Mouse (Mus musculus): ENCODE measurements around the gene Ghdc. TPM values are rescaled to one million over a fixed set of nuclear protein-coding genes. Genes with fewer than 3 reads are reported as not detected.

The Ghdc gene
- polyA plus RNA-seq, 1 experiment, result not detected

DNA sequence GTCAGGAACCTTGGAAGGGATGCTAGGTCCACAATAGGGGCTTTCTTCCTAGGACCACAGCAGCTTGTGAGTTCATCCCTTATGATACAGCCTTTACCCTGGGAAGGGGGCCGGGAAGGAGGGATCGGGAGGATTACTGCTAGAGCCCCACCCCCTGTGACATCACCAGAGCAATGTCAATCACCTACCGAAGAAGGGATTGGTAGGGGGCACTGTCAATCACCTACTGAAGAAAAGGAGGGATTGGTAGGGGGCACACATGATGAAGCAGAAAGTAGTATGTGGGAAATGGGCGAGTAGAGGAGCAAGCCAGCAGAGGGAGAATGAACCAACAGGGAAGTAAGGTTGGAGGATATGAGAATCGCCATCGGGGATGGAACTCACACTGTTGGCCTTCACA, 14.3 kb downstream of the Ghdc start:
- Histone ChIP-seq H3K4me3 (ENCODE audit: insufficient read depth, low read depth, low read length) (no peak overlapping the region), H3K4me1 (ENCODE audit: control insufficient read depth, insufficient read depth, low read length) (peaks cover 35% of the 10 kb centered on the region), H3K27ac (ENCODE audit: insufficient read depth, low read depth, low read length) (no peak overlapping the region)
- WGBS, result 76% methylated on average over 6 of the region's 6 CpGs
- TF ChIP-seq CTCF (IDR thresholded peaks at IDR 0.05; ENCODE audit: insufficient read depth, low read depth, low read length), result no peak
- no peak for TF ChIP-seq POLR2A (IDR thresholded peaks at IDR 0.05; ENCODE audit: insufficient read depth, low read depth, low read length)

DNA sequence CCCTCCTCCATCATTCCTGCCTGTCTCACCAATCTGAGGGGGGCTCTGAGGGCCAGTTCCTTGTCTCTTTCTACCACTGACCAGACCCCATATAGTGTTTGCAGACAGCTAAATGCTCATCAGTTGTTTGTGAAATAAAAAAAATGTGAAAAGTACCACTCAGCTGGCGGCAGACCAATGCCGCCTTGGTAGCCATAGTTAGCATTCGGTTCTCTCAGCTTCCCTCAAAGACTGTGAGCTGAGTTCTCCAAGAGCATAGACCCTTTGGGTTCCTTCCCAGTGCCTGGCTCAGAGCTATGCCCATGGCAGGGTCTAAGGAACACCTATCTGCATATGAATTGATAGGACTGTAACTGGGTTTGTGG, 16.1 kb downstream of the Ghdc start:
- WGBS, result 73% methylated on average over 3 of the region's 3 CpGs
- H3K4me3 ChIP-seq (ENCODE audit: insufficient read depth, low read depth, low read length), result no peak overlapping the region
- peaks cover 37% of the 10 kb centered on the region for H3K4me1 ChIP-seq (ENCODE audit: control insufficient read depth, insufficient read depth, low read length)
- no peak for TF ChIP-seq POLR2A (IDR thresholded peaks at IDR 0.05; ENCODE audit: insufficient read depth, low read depth, low read length)
- no peak for TF ChIP-seq CTCF (IDR thresholded peaks at IDR 0.05; ENCODE audit: insufficient read depth, low read depth, low read length)
- peak overlapping the region; percentile 59; the same call in 1 of the 2 replicates for H3K27ac ChIP-seq (ENCODE audit: insufficient read depth, low read depth, low read length)

DNA sequence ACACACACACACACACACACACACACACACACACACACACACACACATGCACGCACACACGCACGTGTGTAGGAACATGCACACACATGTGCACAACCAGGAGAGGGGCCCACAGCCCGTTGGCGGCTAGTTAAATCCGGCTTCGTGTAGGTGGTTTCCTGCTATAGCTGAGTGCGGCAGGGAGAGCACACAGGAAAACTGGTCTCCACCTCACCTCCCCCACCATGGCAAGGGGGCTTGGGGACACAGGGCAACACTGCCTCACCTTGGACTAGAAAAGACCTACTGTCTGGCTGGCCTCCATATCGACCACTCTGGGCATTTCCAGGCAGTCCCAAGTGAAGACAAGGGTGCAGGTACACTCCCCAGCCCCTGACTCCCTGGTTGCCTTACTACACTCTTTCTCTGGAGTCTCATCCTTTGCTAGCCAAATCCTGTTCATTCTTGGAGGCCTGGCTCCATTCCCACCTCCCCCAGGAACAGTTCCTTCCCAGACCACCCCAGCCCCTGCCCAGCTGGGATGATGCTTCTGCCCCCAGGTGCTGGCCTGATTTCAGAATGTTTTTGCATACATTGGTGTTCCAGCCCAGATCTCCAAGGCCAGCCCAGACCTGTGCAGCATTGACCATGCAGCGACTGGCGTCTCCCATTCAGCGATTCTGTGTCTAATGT, 16.6 kb downstream of the Ghdc start:
- H3K27ac ChIP-seq (ENCODE audit: insufficient read depth, low read depth, low read length), result peak overlapping the region; percentile 59
- WGBS, result 56% methylated on average over 12 of the region's 12 CpGs

DNA sequence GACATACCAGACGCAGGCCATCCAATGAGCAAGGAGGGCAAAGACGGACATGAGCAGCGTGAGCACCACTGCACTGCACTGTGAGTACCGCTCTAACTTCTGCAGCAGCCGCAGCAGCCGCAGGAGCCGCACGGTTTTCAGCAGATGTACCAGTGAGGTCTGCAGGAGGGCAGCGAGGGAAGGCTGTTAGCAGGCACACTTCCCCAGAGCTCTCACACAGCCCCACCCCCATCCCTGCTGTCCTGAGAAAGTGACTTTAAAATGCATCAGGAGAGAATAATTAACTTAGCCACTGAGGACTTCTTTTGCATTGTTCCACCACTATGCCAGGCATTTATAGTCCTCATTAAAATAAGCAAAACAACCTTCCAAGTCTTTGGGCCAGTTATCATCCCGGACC, 18.5 kb downstream of the Ghdc start:
- Histone ChIP-seq H3K27ac (ENCODE audit: insufficient read depth, low read depth, low read length) (no peak overlapping the region), H3K4me3 (ENCODE audit: insufficient read depth, low read depth, low read length) (no peak overlapping the region), H3K4me1 (ENCODE audit: control insufficient read depth, insufficient read depth, low read length) (peaks cover 38% of the 10 kb centered on the region)
- 57% methylated on average over 10 of the region's 10 CpGs for WGBS
- no peak for TF ChIP-seq CTCF (IDR thresholded peaks at IDR 0.05; ENCODE audit: insufficient read depth, low read depth, low read length)
- no peak for TF ChIP-seq POLR2A (IDR thresholded peaks at IDR 0.05; ENCODE audit: insufficient read depth, low read depth, low read length)

More for the DNA sequence above, 16.6 kb downstream of the Ghdc start:
- TF ChIP-seq CTCF (IDR thresholded peaks at IDR 0.05; ENCODE audit: insufficient read depth, low read depth, low read length) (no peak), POLR2A (IDR thresholded peaks at IDR 0.05; ENCODE audit: insufficient read depth, low read depth, low read length) (no peak)
- Histone ChIP-seq H3K4me1 (ENCODE audit: control insufficient read depth, insufficient read depth, low read length) (peaks cover 39% of the 10 kb centered on the region), H3K4me3 (ENCODE audit: insufficient read depth, low read depth, low read length) (no peak overlapping the region)

DNA sequence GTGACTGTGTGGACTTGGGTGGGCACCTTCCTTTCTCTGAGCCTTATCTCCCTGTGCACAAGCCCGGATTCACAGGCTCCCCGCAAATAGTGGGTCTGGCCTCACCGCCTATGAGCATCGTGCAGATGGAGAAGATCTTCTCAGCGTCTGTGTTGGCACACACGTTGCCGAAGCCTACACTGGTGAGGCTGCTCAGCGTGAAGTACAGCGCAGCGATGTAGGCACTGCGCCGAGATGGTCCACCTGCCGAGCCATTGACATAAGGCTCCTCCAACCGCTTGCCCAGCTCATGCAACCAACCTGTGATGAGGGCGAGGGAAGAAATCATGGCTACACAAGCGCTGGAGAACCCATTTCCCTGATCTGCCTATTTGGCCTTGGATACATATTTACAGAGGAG, 20.6 kb downstream of the Ghdc start:
- WGBS, result 90% methylated on average over 16 of the region's 16 CpGs
- peaks cover 43% of the 10 kb centered on the region for H3K4me1 ChIP-seq (ENCODE audit: control insufficient read depth, insufficient read depth, low read length)
- TF ChIP-seq POLR2A (IDR thresholded peaks at IDR 0.05; ENCODE audit: insufficient read depth, low read depth, low read length), result no peak
- TF ChIP-seq CTCF (IDR thresholded peaks at IDR 0.05; ENCODE audit: insufficient read depth, low read depth, low read length), result no peak

DNA sequence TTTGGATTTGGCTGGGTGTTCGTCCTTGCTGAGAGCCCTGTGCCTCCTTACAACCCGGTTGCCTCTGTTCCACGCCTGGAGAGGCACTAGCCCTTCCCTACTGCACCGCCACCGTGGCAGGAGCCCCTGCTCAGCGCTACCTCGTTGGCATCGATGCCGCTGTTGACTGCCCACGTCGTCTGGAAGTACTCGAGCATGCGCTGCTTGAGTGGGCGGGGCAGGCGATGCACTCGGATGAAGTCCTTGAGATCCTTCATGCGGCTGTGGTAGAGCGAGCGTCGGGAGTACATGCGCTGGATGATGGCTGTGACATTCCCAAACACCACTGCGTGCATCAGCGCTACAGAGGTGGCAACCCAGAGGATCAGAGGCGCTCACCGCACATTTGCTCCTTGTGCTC, 21.3 kb downstream of the Ghdc start:
- Histone ChIP-seq H3K27ac (ENCODE audit: insufficient read depth, low read depth, low read length) (peak overlapping the region; percentile 37), H3K4me1 (ENCODE audit: control insufficient read depth, insufficient read depth, low read length) (peaks cover 40% of the 10 kb centered on the region), H3K4me3 (ENCODE audit: insufficient read depth, low read depth, low read length) (no peak overlapping the region)
- no peak for TF ChIP-seq CTCF (IDR thresholded peaks at IDR 0.05; ENCODE audit: insufficient read depth, low read depth, low read length)
- TF ChIP-seq POLR2A (IDR thresholded peaks at IDR 0.05; ENCODE audit: insufficient read depth, low read depth, low read length), result no peak
- 38% methylated on average over 25 of the region's 25 CpGs for WGBS

More for the DNA sequence above, 20.6 kb downstream of the Ghdc start:
- no peak overlapping the region for H3K4me3 ChIP-seq (ENCODE audit: insufficient read depth, low read depth, low read length)
- H3K27ac ChIP-seq (ENCODE audit: insufficient read depth, low read depth, low read length), result no peak overlapping the region

DNA sequence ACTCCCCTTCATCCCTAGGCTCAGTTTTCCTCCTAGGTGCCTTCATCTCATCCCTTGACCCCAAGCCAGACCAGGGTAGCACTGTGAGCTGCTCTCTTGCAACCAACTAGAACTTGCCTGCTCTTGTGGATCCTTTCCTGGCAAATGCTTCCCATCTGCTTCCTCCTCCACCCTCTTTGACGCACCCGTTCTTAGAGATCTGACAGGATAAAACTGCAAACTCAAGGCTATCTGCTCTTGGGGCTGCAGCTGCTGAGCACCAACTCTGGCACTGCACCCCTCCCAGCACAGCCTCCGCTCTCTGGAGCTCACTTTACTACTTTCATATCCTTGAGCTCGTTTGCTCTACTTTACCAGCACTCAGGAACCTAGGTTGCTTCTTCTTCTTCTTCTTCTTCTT, 22.1 kb downstream of the Ghdc start:
- H3K27ac ChIP-seq (ENCODE audit: insufficient read depth, low read depth, low read length), result no peak overlapping the region
- whole genome bisulfite sequencing, result 45% methylated on average over 4 of the region's 4 CpGs
- TF ChIP-seq POLR2A (IDR thresholded peaks at IDR 0.05; ENCODE audit: insufficient read depth, low read depth, low read length), result no peak
- no peak for TF ChIP-seq CTCF (IDR thresholded peaks at IDR 0.05; ENCODE audit: insufficient read depth, low read depth, low read length)
- no peak overlapping the region for H3K4me3 ChIP-seq (ENCODE audit: insufficient read depth, low read depth, low read length)
- H3K4me1 ChIP-seq (ENCODE audit: control insufficient read depth, insufficient read depth, low read length), result peaks cover 32% of the 10 kb centered on the region

DNA sequence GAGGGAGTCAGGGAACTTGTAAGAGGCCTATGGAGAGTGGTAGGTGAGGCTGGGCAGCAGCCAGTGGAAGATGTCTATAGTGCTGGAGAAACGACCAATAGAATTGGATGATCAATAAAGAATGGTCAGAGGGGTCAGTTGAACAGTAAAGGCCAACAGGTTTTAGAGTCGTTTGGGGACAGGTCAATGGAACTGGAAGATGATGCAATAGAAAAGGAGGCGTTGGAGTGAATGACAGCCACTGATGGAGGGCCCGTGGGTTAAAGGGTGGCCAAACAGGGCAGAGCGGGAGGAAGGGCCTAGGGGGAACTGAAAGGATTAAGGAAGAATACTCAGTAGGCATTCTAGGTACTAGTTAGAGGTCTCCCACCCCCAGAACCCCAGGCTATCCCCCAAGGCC, 23.6 kb downstream of the Ghdc start:
- Histone ChIP-seq H3K4me1 (ENCODE audit: control insufficient read depth, insufficient read depth, low read length) (peaks cover 26% of the 10 kb centered on the region), H3K4me3 (ENCODE audit: insufficient read depth, low read depth, low read length) (no peak overlapping the region), H3K27ac (ENCODE audit: insufficient read depth, low read depth, low read length) (no peak overlapping the region)
- 80% methylated on average over 5 of the region's 5 CpGs for WGBS
- TF ChIP-seq POLR2A (IDR thresholded peaks at IDR 0.05; ENCODE audit: insufficient read depth, low read depth, low read length) (no peak), CTCF (IDR thresholded peaks at IDR 0.05; ENCODE audit: insufficient read depth, low read depth, low read length) (no peak)

DNA sequence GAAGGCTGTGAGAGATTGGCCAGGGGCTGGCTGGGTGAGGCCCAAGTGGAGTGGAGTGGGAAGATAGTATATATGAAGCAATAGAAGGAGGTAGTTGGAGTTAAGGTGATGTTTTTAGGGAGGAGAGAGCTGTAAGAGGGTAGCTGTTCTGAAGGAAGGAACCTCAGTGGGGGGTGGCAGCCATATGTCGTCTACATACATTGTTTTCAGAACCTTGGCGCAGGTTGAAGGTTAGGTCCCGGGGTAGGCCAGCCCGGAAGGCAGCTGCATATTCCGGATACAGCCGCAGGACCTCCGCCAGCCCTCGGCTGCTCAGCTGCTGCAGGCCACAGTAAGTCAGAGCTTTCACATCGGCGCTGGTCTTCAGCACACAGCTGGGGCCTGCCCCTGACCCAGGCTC, 24.2 kb downstream of the Ghdc start:
- Histone ChIP-seq H3K4me1 (ENCODE audit: control insufficient read depth, insufficient read depth, low read length) (peaks cover 26% of the 10 kb centered on the region), H3K27ac (ENCODE audit: insufficient read depth, low read depth, low read length) (no peak overlapping the region), H3K4me3 (ENCODE audit: insufficient read depth, low read depth, low read length) (no peak overlapping the region)
- WGBS, result 88% methylated on average over 10 of the region's 10 CpGs
- TF ChIP-seq POLR2A (IDR thresholded peaks at IDR 0.05; ENCODE audit: insufficient read depth, low read depth, low read length) (no peak), CTCF (IDR thresholded peaks at IDR 0.05; ENCODE audit: insufficient read depth, low read depth, low read length) (no peak)
